Mouse (Mus musculus) heart, postnatal 0 days (tissue): ENCODE data around the gene Ttc7b. TPM values are rescaled to one million over a fixed set of nuclear protein-coding genes. Genes with fewer than 3 reads are reported as not detected.

Experiments used
- ATAC-seq: fragments of 200-750 bp; cut with Nextera tagmentation; 2 replicates; pipeline ENCODE4 v1.8.0; 2017; ENCODE audit warnings: low read depth, moderate number of reproducible peaks, moderate library complexity; ENCODE audit not compliant: insufficient read depth
- DNase-seq: peaks from one replicate; pipeline ENCODE4 v3.0.0-alpha.2; 2016; ENCODE audit warnings: low spot score
- H3K27ac ChIP-seq: fragments of 300-500 bp; sonication (generic); 2 replicates; pipeline ENCODE4 v1.5.1; 2014; ENCODE audit warnings: low read depth, mild to moderate bottlenecking
- H3K27me3 ChIP-seq: fragments of 300-500 bp; sonication (generic); 2 replicates; pipeline ENCODE4 v1.6.1; 2014; ENCODE audit warnings: low read length, mixed read lengths; ENCODE audit not compliant: control insufficient read depth, insufficient read depth
- H3K36me3 ChIP-seq: fragments of 300-500 bp; sonication (generic); replicated peaks from 2 replicates; pipeline ENCODE4 v1.6.1; 2014; ENCODE audit warnings: low read length, mixed read lengths; ENCODE audit not compliant: control insufficient read depth, insufficient read depth
- H3K4me1 ChIP-seq: fragments of 300-500 bp; sonication (generic); 2 replicates; pipeline ENCODE4 v1.6.1; 2014; ENCODE audit warnings: antibody characterized with exemption; ENCODE audit not compliant: control insufficient read depth, insufficient read depth
- H3K4me2 ChIP-seq: fragments of 300-500 bp; sonication (generic); 2 replicates; pipeline ENCODE4 v1.6.1; 2014; ENCODE audit warnings: low read depth, mild to moderate bottlenecking, low read length, moderate library complexity
- H3K4me3 ChIP-seq: fragments of 300-500 bp; sonication (generic); 2 replicates; pipeline ENCODE4 v1.5.1; 2014; ENCODE audit warnings: low read depth, low read length
- H3K9ac ChIP-seq: fragments of 300-500 bp; sonication (generic); replicated peaks from 2 replicates; pipeline ENCODE4 v1.6.1; 2014; ENCODE audit warnings: low read depth, low read length, mixed read lengths
- H3K9me3 ChIP-seq: fragments of 300-500 bp; sonication (generic); replicated peaks from 2 replicates; pipeline ENCODE4 v1.6.1; 2016; ENCODE audit warnings: low read length; ENCODE audit not compliant: control insufficient read depth
- CTCF ChIP-seq: IDR thresholded peaks from 2 replicates; pipeline ENCODE4 v1.5.1; 2016; ENCODE audit warnings: antibody characterized with exemption, control low read depth, low read depth
- EP300 ChIP-seq: IDR thresholded peaks from 2 replicates; pipeline ENCODE4 v1.6.1; 2016; ENCODE audit warnings: antibody characterized with exemption, low read depth
- WGBS: fragments of 180-500 bp; shearing (Covaris S2); extraction: QIAGEN DNeasy Blood & Tissue Kit; methylation state at CpG from one replicate; pipeline ENCODE4 v1.1.7; 2014; 5-methylcytosine and 5-hydroxymethylcytosine counted together
- polyA plus RNA-seq: library from polyadenylated mRNA; unstranded; fragments of >200 nt; fragmentation: Nextera tagmentation; extraction: Ambion mirVana; gene quantifications from 2 replicates; pipeline ENCODE4 v1.2.1, GENCODE M21; 2015
- total RNA-seq: library from RNA; depleted of rRNA; stranded (reverse); fragments of >200 nt; gene quantifications from 2 replicates; pipeline ENCODE4 v1.2.3, GENCODE M21; 2014; ENCODE audit warnings: low replicate concordance

The Ttc7b gene
- total and polyA plus RNA-seq, 2 experiments from 2014 or later = 6.7 to 29.4 TPM

- WGBS = 54% methylated on average over 11 of the region's 11 CpGs
- Histone ChIP-seq H3K4me1 (peaks cover 34% of the 10 kb centered on the region), H3K4me3 (no peak overlapping the region), H3K27me3 (no peaks in the 10 kb centered on the region), H3K9ac (no peak overlapping the region), H3K36me3 (no peaks in the 10 kb centered on the region), H3K27ac (no peak overlapping the region), H3K4me2 (no peak overlapping the region), H3K9me3 (no peaks in the 10 kb centered on the region)
- no peak for DNase-seq
- TF ChIP-seq CTCF (no peak), EP300 (no peak)
- no peak for ATAC-seq
Observed at GRCm38 (mm10) chr12:100290178-100290531, 230.5 kb downstream of the Ttc7b start.

DNA sequence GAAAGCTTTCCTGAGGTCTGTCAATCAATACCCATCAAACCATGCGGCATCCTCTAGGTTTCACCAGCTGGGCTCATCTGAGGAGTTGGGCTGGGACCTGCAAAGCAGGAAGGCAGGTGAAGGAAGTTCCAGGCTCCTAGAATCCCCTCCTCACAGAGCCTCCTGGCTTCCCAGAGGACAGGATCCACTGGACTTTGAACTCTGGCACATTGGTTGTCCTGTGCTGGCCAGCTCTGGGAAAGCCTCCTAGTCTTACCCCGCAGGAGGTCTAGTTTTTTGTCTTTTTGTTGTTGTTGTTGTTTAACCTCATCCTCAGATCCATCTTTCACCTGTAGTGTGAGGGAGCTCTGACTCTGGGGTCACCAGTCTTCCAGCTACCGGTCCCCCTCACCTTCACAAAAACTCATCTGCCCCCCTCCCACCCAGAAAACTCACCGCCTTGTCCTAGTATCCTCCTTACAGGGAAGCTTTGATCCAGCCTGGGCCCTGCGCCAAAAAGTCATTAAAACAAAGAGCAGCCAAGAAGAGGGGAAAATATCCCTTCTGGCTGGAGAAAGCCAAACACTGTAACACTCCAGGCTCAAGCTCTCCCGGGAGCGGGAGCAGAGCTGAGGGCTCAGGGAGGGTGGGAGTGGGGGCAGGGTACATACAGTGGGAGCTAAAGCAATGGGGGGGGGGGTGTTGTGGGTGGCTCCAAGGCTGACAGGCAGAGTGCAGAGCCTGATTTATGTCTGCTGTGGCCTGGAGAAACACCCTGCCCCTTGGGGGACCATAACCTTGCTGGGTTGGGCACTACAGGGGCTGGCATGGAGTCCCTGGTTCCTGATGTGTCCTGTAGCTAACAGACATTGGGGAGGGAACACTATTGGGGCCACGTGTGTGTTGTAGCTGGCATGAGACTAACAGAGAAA, 231.1 kb downstream of the Ttc7b start:
- Histone ChIP-seq H3K4me3 (no peak overlapping the region), H3K9ac (no peak overlapping the region), H3K4me2 (no peak overlapping the region), H3K9me3 (no peaks in the 10 kb centered on the region), H3K4me1 (peaks cover 34% of the 10 kb centered on the region), H3K27ac (no peak overlapping the region), H3K36me3 (no peaks in the 10 kb centered on the region), H3K27me3 (no peaks in the 10 kb centered on the region)
- DNase-seq (peak; percentile 51), ATAC-seq (peak; percentile 52)
- TF ChIP-seq CTCF (no peak), EP300 (no peak)
- 23% methylated on average over 8 of the region's 8 CpGs for WGBS

DNA sequence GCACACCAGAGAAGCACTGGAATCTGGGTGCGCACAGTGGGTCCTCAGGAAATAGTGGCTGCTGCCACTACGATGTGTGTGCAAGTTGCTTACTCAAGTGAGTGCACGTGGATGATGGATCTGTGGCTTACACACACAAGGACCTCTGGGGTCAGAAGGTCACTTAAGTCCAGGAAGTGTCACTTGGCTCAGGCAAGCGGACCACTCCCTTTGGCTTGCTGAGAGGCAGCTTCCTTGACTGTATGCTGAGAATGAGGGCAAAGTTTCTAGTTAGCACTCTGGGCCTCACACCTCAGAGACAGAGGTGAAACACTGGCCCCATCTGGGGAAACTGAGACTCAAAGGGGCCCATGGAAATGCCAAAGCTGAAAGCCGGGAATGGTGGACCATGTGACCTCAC, 232.6 kb downstream of the Ttc7b start:
- Histone ChIP-seq H3K9ac (no peak overlapping the region), H3K4me3 (no peak overlapping the region), H3K27me3 (no peaks in the 10 kb centered on the region), H3K4me1 (peaks cover 23% of the 10 kb centered on the region), H3K4me2 (no peak overlapping the region), H3K9me3 (no peaks in the 10 kb centered on the region), H3K36me3 (no peaks in the 10 kb centered on the region), H3K27ac (no peak overlapping the region)
- ATAC-seq (no peak), DNase-seq (no peak)
- WGBS = 67% methylated on average over 5 of the region's 5 CpGs
- TF ChIP-seq CTCF = no peak
- TF ChIP-seq EP300 = no peak

DNA sequence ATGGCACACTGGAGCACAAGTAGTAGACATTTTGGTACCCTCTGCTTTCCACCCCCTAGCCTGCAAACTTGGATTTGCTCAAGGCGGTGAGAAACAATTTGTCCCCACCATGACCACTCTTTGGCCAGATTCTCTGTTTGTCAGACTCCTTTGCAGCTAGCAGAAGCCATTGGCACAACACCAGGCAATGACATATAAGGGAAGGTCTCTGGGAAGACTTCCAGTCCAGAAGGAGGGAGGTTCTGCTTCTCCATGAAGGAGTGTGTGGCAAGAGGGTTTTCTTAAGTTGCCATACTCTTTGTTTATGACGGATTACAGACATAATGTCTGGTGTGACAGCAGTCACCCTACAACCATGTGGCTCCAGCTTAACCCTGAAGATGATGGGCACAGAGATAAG, 233.1 kb downstream of the Ttc7b start:
- DNase-seq (no peak), ATAC-seq (no peak)
- H3K4me3 ChIP-seq = no peak overlapping the region
- no peaks in the 10 kb centered on the region for H3K9me3 ChIP-seq
- WGBS = 80% methylated on average over 2 of the region's 2 CpGs
- peaks cover 23% of the 10 kb centered on the region for H3K4me1 ChIP-seq
- TF ChIP-seq CTCF (no peak), EP300 (no peak)
- H3K36me3 ChIP-seq = no peaks in the 10 kb centered on the region
- H3K9ac ChIP-seq = no peak overlapping the region
- no peaks in the 10 kb centered on the region for H3K27me3 ChIP-seq
- no peak overlapping the region for H3K4me2 ChIP-seq
- no peak overlapping the region for H3K27ac ChIP-seq

GRCm38 (mm10) chr12:100283283-100283682, 237.3 kb downstream of the Ttc7b start:
- Histone ChIP-seq H3K9me3 (no peaks in the 10 kb centered on the region), H3K27ac (no peak overlapping the region), H3K4me1 (peaks cover 12% of the 10 kb centered on the region), H3K4me2 (no peak overlapping the region), H3K36me3 (no peaks in the 10 kb centered on the region), H3K27me3 (no peaks in the 10 kb centered on the region), H3K4me3 (no peak overlapping the region), H3K9ac (no peak overlapping the region)
- ATAC-seq (no peak), DNase-seq (no peak)
- TF ChIP-seq CTCF (no peak), EP300 (no peak)
- 62% methylated on average over 1 of the region's 1 CpGs for WGBS
